Mouse (Mus musculus): Measurements from ENCODE around the gene Grpel1. TPM values are rescaled to one million over a fixed set of nuclear protein-coding genes. Genes with fewer than 3 reads are reported as not detected.

Gene Grpel1
- 61.2 and 62.1 TPM in 2 replicates for polyA plus RNA-seq (2015; fragmentation: Nextera tagmentation; extraction: Ambion mirVana)

DNA sequence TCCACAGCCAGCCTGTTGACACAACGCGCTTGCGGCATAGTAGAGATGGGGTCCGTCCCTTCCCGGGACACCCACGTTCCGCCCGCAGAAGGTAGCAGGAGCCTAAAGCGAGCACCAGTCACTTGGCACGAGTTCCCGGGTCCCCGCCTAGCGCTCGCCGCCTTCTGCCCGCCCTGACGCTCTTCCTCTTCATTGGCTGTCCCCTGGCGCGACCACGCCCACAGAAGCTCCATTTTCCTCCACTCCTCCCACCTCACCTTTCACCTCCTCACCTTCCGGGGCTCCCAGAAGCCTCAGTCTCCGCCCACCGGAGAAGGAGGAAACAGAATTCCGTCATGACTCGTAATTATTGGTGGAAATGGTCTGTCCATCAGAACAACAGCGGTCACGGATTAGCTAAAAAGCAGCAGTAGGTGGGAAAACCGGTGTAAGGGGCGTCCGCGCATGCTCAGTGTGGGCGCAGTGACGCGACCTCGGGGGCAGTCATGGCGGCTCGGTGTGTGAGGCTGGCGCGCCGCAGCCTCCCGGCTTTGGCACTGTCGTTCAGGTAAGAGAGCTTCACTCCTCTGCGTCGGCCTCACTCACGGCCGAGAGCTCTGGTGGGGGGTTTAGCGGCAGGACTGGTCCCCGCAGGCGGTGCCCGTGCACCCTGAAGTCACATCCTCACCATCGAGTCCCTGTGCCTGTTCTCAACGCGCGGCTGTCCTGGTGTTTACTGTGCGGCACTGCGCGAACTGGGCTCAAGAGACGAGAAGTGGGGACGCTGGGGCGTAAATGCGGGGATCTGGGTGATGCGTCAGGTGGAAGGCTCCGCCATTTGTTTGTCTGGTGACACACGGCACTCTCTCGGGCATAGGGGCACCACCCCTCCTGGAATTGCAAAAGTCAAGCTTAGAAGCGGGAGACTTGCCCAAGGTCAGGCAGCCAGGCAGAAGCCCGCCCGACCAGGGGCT, at the start of gene Grpel1:
TSS of gene Grpel1 (plus strand) at position 290 of the 953 bp plus-strand sequence.
- Histone ChIP-seq H3K4me3 (ENCODE audit: low read depth, low read length) (peak within 1 kb of the TSS; percentile 99), H3K27ac (ENCODE audit: low read depth) (peak within 1 kb of the TSS; percentile 99), H3K9me3 (ENCODE audit: low read length) (no peaks in the 10 kb centered on the region), H3K36me3 (replicated peaks; ENCODE audit: insufficient read depth, low read length) (peaks cover 9% of the 10 kb centered on the region), H3K4me1 (ENCODE audit: insufficient read depth) (peaks cover 19% of the 10 kb centered on the region), H3K27me3 (ENCODE audit: insufficient read depth, low read length) (no peaks in the 10 kb centered on the region), H3K4me2 (ENCODE audit: low read depth, low read length) (peak within 1 kb of the TSS; percentile 94), H3K9ac (replicated peaks) (peak within 1 kb of the TSS; percentile 94)
- ATAC-seq (peak; percentile 94), DNase-seq (peak; percentile 98)
- WGBS (ENCODE audit: insufficient replicate concordance) = 1% methylated on average over 68 of the region's 68 CpGs
- TF ChIP-seq EP300 (IDR thresholded peaks at IDR 0.05; ENCODE audit: low read depth) (no peak), CTCF (IDR thresholded peaks at IDR 0.05; ENCODE audit: low read depth) (0 out of 2 replicates have a peak, but pooled peaks have one; percentile 1)

DNA sequence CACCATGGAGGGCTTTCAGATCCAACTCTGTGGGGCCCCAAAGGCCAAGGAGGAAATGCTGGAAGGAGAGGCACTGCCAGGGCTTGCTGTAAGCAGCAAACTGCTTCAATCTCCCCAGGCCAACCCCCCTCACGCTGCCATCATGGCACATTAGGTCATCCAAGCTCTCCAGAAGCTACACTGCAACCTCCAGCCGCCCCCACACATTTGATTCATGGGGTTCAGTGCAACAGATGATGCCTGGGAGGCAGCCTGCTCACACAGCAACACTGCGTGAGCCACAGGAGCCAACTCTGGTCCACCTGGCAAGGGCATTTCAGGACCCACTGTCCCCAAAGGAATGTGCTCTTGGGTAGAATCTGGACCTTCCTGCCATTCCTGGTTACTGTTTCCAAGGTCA, 44.9 kb upstream of the Grpel1 start:
- H3K4me2 ChIP-seq (ENCODE audit: low read depth, low read length) = no peak overlapping the region
- H3K4me3 ChIP-seq (ENCODE audit: low read depth, low read length) = no peak overlapping the region
- no peak for TF ChIP-seq CTCF (IDR thresholded peaks at IDR 0.05; ENCODE audit: low read depth)
- no peak for TF ChIP-seq EP300 (IDR thresholded peaks at IDR 0.05; ENCODE audit: low read depth)
- H3K9me3 ChIP-seq (ENCODE audit: low read length) = no peaks in the 10 kb centered on the region
- H3K4me1 ChIP-seq (ENCODE audit: insufficient read depth) = no peaks in the 10 kb centered on the region
- no peak overlapping the region for H3K27ac ChIP-seq (ENCODE audit: low read depth)
- DNase-seq (no peak), ATAC-seq (no peak)
- no peak overlapping the region for H3K9ac ChIP-seq (replicated peaks)
- WGBS (ENCODE audit: insufficient replicate concordance) = 61% methylated on average over 3 of the region's 3 CpGs
- no peaks in the 10 kb centered on the region for H3K27me3 ChIP-seq (ENCODE audit: insufficient read depth, low read length)
- no peaks in the 10 kb centered on the region for H3K36me3 ChIP-seq (replicated peaks; ENCODE audit: insufficient read depth, low read length)

DNA sequence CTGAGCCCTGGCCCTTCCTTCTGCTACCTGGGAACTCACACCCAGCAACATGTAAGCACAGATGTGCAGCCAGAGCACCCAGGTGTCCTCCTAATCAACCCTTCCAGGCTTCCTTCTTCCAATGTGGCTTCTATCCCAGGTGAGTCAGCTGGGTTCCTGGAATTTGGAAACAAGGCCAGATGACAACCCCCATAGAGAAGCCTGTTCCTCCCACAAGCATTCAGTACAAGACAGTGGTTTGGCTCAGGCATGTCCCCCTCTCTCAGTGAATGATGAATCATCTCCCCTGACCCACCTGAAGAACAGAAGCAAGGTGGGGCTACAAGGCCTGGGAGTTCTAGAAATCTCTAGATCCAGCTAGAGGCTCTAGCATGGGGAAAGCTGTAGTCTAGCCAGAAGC, 42.1 kb upstream of the Grpel1 start:
- no peaks in the 10 kb centered on the region for H3K27me3 ChIP-seq (ENCODE audit: insufficient read depth, low read length)

DNA sequence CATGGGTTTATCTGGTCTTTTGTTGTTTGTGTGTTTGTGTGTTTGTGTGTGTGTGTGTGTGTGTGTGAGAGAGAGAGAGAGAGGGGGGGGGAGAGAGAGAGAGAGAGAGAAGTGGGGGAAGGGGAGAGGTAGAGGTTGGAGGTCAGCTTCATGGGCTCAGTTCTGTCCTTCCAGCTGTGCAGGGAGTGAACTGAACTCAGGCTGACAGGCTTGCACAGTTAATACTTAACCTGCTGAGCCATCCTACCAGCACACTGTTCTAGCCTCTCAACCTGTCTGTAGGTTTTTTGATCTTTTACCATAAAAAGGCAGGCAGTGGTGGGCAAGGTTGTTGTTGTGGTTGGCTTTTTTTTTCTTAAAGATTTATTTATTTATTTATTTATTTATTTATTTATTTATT, 40.1 kb upstream of the Grpel1 start:
- H3K9ac ChIP-seq (replicated peaks) = no peak overlapping the region
- DNase-seq = no peak
- TF ChIP-seq EP300 (IDR thresholded peaks at IDR 0.05; ENCODE audit: low read depth) (no peak), CTCF (IDR thresholded peaks at IDR 0.05; ENCODE audit: low read depth) (no peak)
- no peaks in the 10 kb centered on the region for H3K27me3 ChIP-seq (ENCODE audit: insufficient read depth, low read length)
- no peak overlapping the region for H3K4me3 ChIP-seq (ENCODE audit: low read depth, low read length)
- H3K9me3 ChIP-seq (ENCODE audit: low read length) = no peaks in the 10 kb centered on the region
- ATAC-seq = no peak
- H3K4me2 ChIP-seq (ENCODE audit: low read depth, low read length) = no peak overlapping the region
- H3K4me1 ChIP-seq (ENCODE audit: insufficient read depth) = no peaks in the 10 kb centered on the region
- no peak overlapping the region for H3K27ac ChIP-seq (ENCODE audit: low read depth)
- no peaks in the 10 kb centered on the region for H3K36me3 ChIP-seq (replicated peaks; ENCODE audit: insufficient read depth, low read length)

More for the DNA sequence above, 42.1 kb upstream of the Grpel1 start:
- Histone ChIP-seq H3K4me1 (ENCODE audit: insufficient read depth) (no peaks in the 10 kb centered on the region), H3K36me3 (replicated peaks; ENCODE audit: insufficient read depth, low read length) (no peaks in the 10 kb centered on the region), H3K27ac (ENCODE audit: low read depth) (no peak overlapping the region), H3K4me2 (ENCODE audit: low read depth, low read length) (no peak overlapping the region), H3K9ac (replicated peaks) (no peak overlapping the region), H3K9me3 (ENCODE audit: low read length) (no peaks in the 10 kb centered on the region), H3K4me3 (ENCODE audit: low read depth, low read length) (no peak overlapping the region)
- TF ChIP-seq CTCF (IDR thresholded peaks at IDR 0.05; ENCODE audit: low read depth) (no peak), EP300 (IDR thresholded peaks at IDR 0.05; ENCODE audit: low read depth) (no peak)
- DNase-seq (no peak), ATAC-seq (no peak)

DNA sequence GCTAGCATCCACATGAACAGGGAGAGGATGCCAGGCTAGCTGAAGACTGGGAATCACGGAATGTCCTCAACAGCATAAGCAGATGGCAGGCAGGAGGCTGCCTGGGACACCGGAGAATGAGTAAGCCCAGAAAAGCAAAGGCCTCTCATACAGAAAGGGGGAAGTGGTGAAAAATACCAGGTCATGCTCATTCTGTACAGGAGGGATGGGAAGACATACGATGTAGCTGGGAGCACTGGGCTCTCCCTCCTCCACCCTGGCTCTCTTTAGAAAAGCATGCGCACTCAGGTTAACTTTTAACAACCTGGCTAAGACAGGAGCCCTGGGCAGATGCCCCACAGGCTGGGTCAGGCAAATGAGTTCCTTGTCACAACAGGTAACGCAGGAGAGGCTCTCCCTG, 38.4 kb upstream of the Grpel1 start:
- H3K9me3 ChIP-seq (ENCODE audit: low read length) = no peaks in the 10 kb centered on the region
- TF ChIP-seq EP300 (IDR thresholded peaks at IDR 0.05; ENCODE audit: low read depth) (no peak), CTCF (IDR thresholded peaks at IDR 0.05; ENCODE audit: low read depth) (no peak)
- no peaks in the 10 kb centered on the region for H3K4me1 ChIP-seq (ENCODE audit: insufficient read depth)
- no peaks in the 10 kb centered on the region for H3K36me3 ChIP-seq (replicated peaks; ENCODE audit: insufficient read depth, low read length)
- no peak overlapping the region for H3K9ac ChIP-seq (replicated peaks)
- H3K4me2 ChIP-seq (ENCODE audit: low read depth, low read length) = no peak overlapping the region
- ATAC-seq (no peak), DNase-seq (no peak)
- no peaks in the 10 kb centered on the region for H3K27me3 ChIP-seq (ENCODE audit: insufficient read depth, low read length)
- no peak overlapping the region for H3K27ac ChIP-seq (ENCODE audit: low read depth)
- no peak overlapping the region for H3K4me3 ChIP-seq (ENCODE audit: low read depth, low read length)
- WGBS (ENCODE audit: insufficient replicate concordance) = 48% methylated on average over 5 of the region's 5 CpGs

DNA sequence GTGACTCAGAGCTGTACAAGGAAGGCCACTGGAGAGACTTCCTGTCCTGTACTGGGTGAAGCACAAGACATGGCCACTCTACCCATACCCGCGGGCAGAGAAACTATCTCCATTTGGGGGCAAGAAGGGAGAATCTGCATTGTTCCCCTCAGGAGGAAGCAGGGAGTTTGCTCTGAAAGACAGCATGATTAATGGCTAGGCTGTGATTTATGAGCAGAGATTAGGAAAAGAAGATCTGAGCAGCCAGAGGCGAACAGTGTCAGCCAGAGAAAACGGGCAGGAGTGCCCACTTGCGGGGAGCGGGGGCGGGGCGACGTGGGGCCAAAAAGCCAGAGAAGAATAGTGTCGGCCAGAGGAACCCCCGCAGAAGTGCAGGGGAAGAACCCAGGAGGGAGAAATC, 37.0 kb upstream of the Grpel1 start:
- ATAC-seq = no peak
- Histone ChIP-seq H3K9ac (replicated peaks) (no peak overlapping the region), H3K4me3 (ENCODE audit: low read depth, low read length) (no peak overlapping the region), H3K9me3 (ENCODE audit: low read length) (no peaks in the 10 kb centered on the region), H3K27me3 (ENCODE audit: insufficient read depth, low read length) (no peaks in the 10 kb centered on the region), H3K36me3 (replicated peaks; ENCODE audit: insufficient read depth, low read length) (no peaks in the 10 kb centered on the region), H3K4me2 (ENCODE audit: low read depth, low read length) (no peak overlapping the region), H3K4me1 (ENCODE audit: insufficient read depth) (no peaks in the 10 kb centered on the region), H3K27ac (ENCODE audit: low read depth) (no peak overlapping the region)
- TF ChIP-seq EP300 (IDR thresholded peaks at IDR 0.05; ENCODE audit: low read depth) (no peak), CTCF (IDR thresholded peaks at IDR 0.05; ENCODE audit: low read depth) (no peak)
- 40% methylated on average over 11 of the region's 11 CpGs for WGBS (ENCODE audit: insufficient replicate concordance)
- DNase-seq = no peak

Data from liver, postnatal 0 days (tissue).